Mouse (Mus musculus): ENCODE results near the gene 6430550D23Rik. TPM values are rescaled to one million over a fixed set of nuclear protein-coding genes. Genes with fewer than 3 reads are reported as not detected.

The 6430550D23Rik gene
- total RNA-seq, 2 experiments from 2014 or later = 0.26 to 0.66 TPM

Other genes starting within 250 kb of the 6430550D23Rik start
- under 1 TPM in 1 of 2 experiments, not detected in 1; 0.07 TPM for gene Mmp24, start 232.6 kb downstream of the 6430550D23Rik start, total RNA-seq (2021)
- gene BC029722, start 188.6 kb downstream of the 6430550D23Rik start, total RNA-seq (2021) = 10 to 100 TPM; 19.1 to 19.3 TPM
- gene Eif6, start 181.1 kb downstream of the 6430550D23Rik start, total RNA-seq (2021) = 10 to 100 TPM; 54.3 to 69.8 TPM
- not detected for gene Fam83c, start 173.1 kb downstream of the 6430550D23Rik start, total RNA-seq (2021)
- 100 to 1,000 TPM; 186 to 221 TPM for gene Uqcc1, start 77.7 kb downstream of the 6430550D23Rik start, total RNA-seq (2021)
- gene Gm15557, start 67.2 kb downstream of the 6430550D23Rik start, total RNA-seq (2021) = not detected
- not detected for gene Gdf5, start 62.6 kb downstream of the 6430550D23Rik start, total RNA-seq (2021)
- 1 to 10 TPM; 6.7 to 9.1 TPM for gene Cep250, start 51.5 kb downstream of the 6430550D23Rik start, total RNA-seq (2021)
- 10 to 100 TPM; 65.2 to 71.2 TPM for gene Ergic3, start 68 bp upstream of the 6430550D23Rik start, total RNA-seq (2021)
- not detected for gene Fer1l4, start 45.0 kb upstream of the 6430550D23Rik start, total RNA-seq (2021)
- 1 to 10 TPM in 1 of 2 experiments, under 1 TPM in 1; 0.29 to 1.2 TPM for gene Spag4, start 57.2 kb upstream of the 6430550D23Rik start, total RNA-seq (2021)
- 10 to 100 TPM; 20.7 to 23.5 TPM for gene Cpne1, start 104.0 kb upstream of the 6430550D23Rik start, total RNA-seq (2021)
- 10 to 100 TPM; 19.7 to 20.3 TPM for gene Rbm12, start 104.0 kb upstream of the 6430550D23Rik start, total RNA-seq (2021)
- gene Gm28036, start 119.1 kb upstream of the 6430550D23Rik start, total RNA-seq (2021) = 10 to 100 TPM; 14.9 to 15.6 TPM
- gene Romo1, start 136.1 kb upstream of the 6430550D23Rik start, total RNA-seq (2021) = 100 to 1,000 TPM; 297 to 305 TPM
- gene Nfs1, start 136.2 kb upstream of the 6430550D23Rik start, total RNA-seq (2021) = 10 to 100 TPM; 65.0 to 70.5 TPM
- 100 to 1,000 TPM; 201 to 205 TPM for gene Rbm39, start 172.3 kb upstream of the 6430550D23Rik start, total RNA-seq (2021)
- 10 to 100 TPM; 19.5 to 20.3 TPM for gene Phf20, start 188.5 kb upstream of the 6430550D23Rik start, total RNA-seq (2021)

All from heart, postnatal 14 days (tissue).